Mouse (Mus musculus) adrenal gland, postnatal 10 days (tissue): ENCODE data around the gene Serpina3f. TPM values are rescaled to one million over a fixed set of nuclear protein-coding genes. Genes with fewer than 3 reads are reported as not detected.

ENCODE experiments used
- DNase-seq: peaks from one replicate; pipeline ENCODE4 v3.0.0; 2021; ENCODE audit warnings: mixed read lengths
- total RNA-seq, 2 experiments: library from RNA; stranded (reverse); gene quantifications; 2 replicates each; pipeline ENCODE4 v1.2.3; 2021

Serpina3f gene
- total RNA-seq, 2 experiments from 2014 or later = 1.4 to 1.5 TPM

- DNase-seq = no peak
These were observed 33.9 kb downstream of the Serpina3f start for GRCm38 (mm10) chr12:104248231-104248630.

GRCm38 (mm10) chr12:104261041-104261440 lies 46.7 kb downstream of the Serpina3f start:
- no peak for DNase-seq

DNA sequence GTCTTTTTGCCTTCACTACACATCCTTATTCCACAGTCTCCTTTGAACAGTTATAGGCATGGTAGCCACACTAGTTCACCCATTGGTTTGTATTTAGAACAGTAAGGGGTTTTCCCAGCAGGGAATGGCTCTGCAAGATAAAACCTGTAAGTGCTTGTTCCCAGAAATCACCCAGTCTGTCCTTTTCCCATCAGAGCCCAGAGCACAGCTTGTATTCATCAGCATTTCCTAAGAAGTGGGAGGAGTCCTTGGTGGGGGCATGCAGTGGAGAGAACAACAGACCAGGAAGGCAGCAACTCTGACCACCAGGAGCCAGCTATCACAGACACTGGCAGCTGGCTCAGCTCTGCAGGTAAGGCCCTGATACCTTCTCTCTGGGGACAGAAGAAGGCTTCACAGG lies 48.5 kb downstream of the Serpina3f start, which contains the start of gene Serpina3i:
Gene Serpina3i, plus strand, starts transcription at position 260 of the 400 bp plus-strand sequence.
- no peak for DNase-seq

- DNase-seq = no peak
These were observed 52.0 kb downstream of the Serpina3f start for GRCm38 (mm10) chr12:104266374-104266773.

Other genes with a start within 250 kb of the Serpina3f start
- gene Serpina11, start 224.6 kb upstream of the Serpina3f start, total RNA-seq = 10 to 100 TPM; 15.8 to 45.3 TPM
- under 1 TPM in 1 of 2 experiments, not detected in 1; 0.12 TPM for gene Serpina9, start 200.8 kb upstream of the Serpina3f start, total RNA-seq
- gene Serpina12, start 170.1 kb upstream of the Serpina3f start, total RNA-seq = under 1 TPM; 0.36 TPM
- under 1 TPM; 0.12 to 0.18 TPM for gene Serpina5, start 113.4 kb upstream of the Serpina3f start, total RNA-seq
- not detected for gene Serpina3a, start 101.8 kb upstream of the Serpina3f start, total RNA-seq
- under 1 TPM in 1 of 2 experiments, not detected in 1; 0.21 TPM for gene Serpina3b, start 86.5 kb upstream of the Serpina3f start, total RNA-seq
- 1 to 10 TPM; 3.1 to 6.1 TPM for gene Serpina3c, start 60.7 kb upstream of the Serpina3f start, total RNA-seq
- 10 to 100 TPM; 14.3 to 16.7 TPM for gene Serpina3g, start 21.7 kb downstream of the Serpina3f start, total RNA-seq
- 1 to 10 TPM; 1.2 to 2.4 TPM for gene Serpina3i, start 48.6 kb downstream of the Serpina3f start, total RNA-seq
- gene Serpina3j, start 100.0 kb downstream of the Serpina3f start, total RNA-seq = not detected
- 100 to 1,000 TPM; 111 to 340 TPM for gene Serpina3k, start 123.9 kb downstream of the Serpina3f start, total RNA-seq
- 100 to 1,000 TPM in 1 of 2 experiments, 10 to 100 TPM in 1; 40.0 to 128 TPM for gene Serpina3m, start 123.9 kb downstream of the Serpina3f start, total RNA-seq
- gene Serpina3n, start 192.2 kb downstream of the Serpina3f start, total RNA-seq = 100 to 1,000 TPM in 1 of 2 experiments, 10 to 100 TPM in 1; 59.9 to 180 TPM